Mouse (Mus musculus) splenic B cell, adult 2 months (primary cell): ENCODE data around the gene Taf1a.
A peak's percentile ranks its signal among the peaks of the same experiment; 100 is the strongest.
"Not testable (repeated sequence)": the region's sequence is repeated elsewhere in the genome, so short reads cannot be mapped to it uniquely, and the experiment has no call there.

Source experiments
- DNase-seq: peaks from one replicate; pipeline ENCODE4 v3.0.0-alpha.2; 2011; ENCODE audit warnings: low read depth, low spot score
- H3K27me3 ChIP-seq: 2 replicates; pipeline ENCODE4 v1.6.1; 2012; ENCODE audit warnings: mild to moderate bottlenecking, low read length, moderate library complexity, mixed read lengths; ENCODE audit not compliant: control insufficient read depth, poor library complexity, insufficient read depth, severe bottlenecking
- H3K36me3 ChIP-seq: 2 replicates; pipeline ENCODE4 v1.6.1; 2012; ENCODE audit warnings: mild to moderate bottlenecking, low read length, moderate library complexity, mixed read lengths; ENCODE audit not compliant: control insufficient read depth, poor library complexity, insufficient read depth, severe bottlenecking

The Taf1a gene

GRCm38 (mm10) chr1:183377045-183377444 is 11.7 kb upstream of the Taf1a start:
- no peaks in the 10 kb centered on the region for H3K36me3 ChIP-seq
- H3K27me3 ChIP-seq = no peaks in the 10 kb centered on the region
- DNase-seq = no peak

- H3K36me3 ChIP-seq = no peaks in the 10 kb centered on the region
- H3K27me3 ChIP-seq = no peaks in the 10 kb centered on the region
- DNase-seq = no peak
Observed at GRCm38 (mm10) chr1:183378321-183378941, 10.3 kb upstream of the Taf1a start.

- DNase-seq, H3K27me3 ChIP-seq, H3K36me3 ChIP-seq: not testable (repeated sequence)
Observed at GRCm38 (mm10) chr1:183379376-183379775, 9.4 kb upstream of the Taf1a start.

- no peaks in the 10 kb centered on the region for H3K27me3 ChIP-seq
- no peaks in the 10 kb centered on the region for H3K36me3 ChIP-seq
- no peak for DNase-seq
Observed at GRCm38 (mm10) chr1:183381816-183382215, 7.0 kb upstream of the Taf1a start.

- no peaks in the 10 kb centered on the region for H3K36me3 ChIP-seq
- H3K27me3 ChIP-seq = no peaks in the 10 kb centered on the region
- no peak for DNase-seq
Observed at GRCm38 (mm10) chr1:183382621-183383020, 6.2 kb upstream of the Taf1a start.

GRCm38 (mm10) chr1:183387421-183387820 is 1.4 kb upstream of the Taf1a start:
- DNase-seq, H3K36me3 ChIP-seq, H3K27me3 ChIP-seq: not testable (repeated sequence)

GRCm38 (mm10) chr1:183403396-183403795 is 14.6 kb downstream of the Taf1a start:
- no peaks in the 10 kb centered on the region for H3K27me3 ChIP-seq
- peaks cover 21% of the 10 kb centered on the region for H3K36me3 ChIP-seq

GRCm38 (mm10) chr1:183414081-183414727 is 25.4 kb downstream of the Taf1a start:
- H3K27me3 ChIP-seq = no peaks in the 10 kb centered on the region
- no peak for DNase-seq
- no peaks in the 10 kb centered on the region; the same call in 1 of the 2 replicates for H3K36me3 ChIP-seq

More at GRCm38 (mm10) chr1:183403396-183403795, 14.6 kb downstream of the Taf1a start:
- DNase-seq = no peak

- no peak for DNase-seq
- no peaks in the 10 kb centered on the region for H3K36me3 ChIP-seq
Observed at GRCm38 (mm10) chr1:183417873-183418272, 29.1 kb downstream of the Taf1a start, which contains the start of gene Hhipl2. Gene Hhipl2, plus strand, starts transcription at chr1:183418215.

GRCm38 (mm10) chr1:183419741-183420140 is 31.0 kb downstream of the Taf1a start:
- DNase-seq = no peak
- no peaks in the 10 kb centered on the region for H3K27me3 ChIP-seq
- H3K36me3 ChIP-seq = no peaks in the 10 kb centered on the region

More at GRCm38 (mm10) chr1:183417873-183418272, 29.1 kb downstream of the Taf1a start, which contains the start of gene Hhipl2:
- no peaks in the 10 kb centered on the region for H3K27me3 ChIP-seq

GRCm38 (mm10) chr1:183420296-183420695 is 31.5 kb downstream of the Taf1a start:
- H3K36me3 ChIP-seq = no peaks in the 10 kb centered on the region
- no peak for DNase-seq
- no peaks in the 10 kb centered on the region for H3K27me3 ChIP-seq

- Histone ChIP-seq H3K36me3 (no peaks in the 10 kb centered on the region), H3K27me3 (no peaks in the 10 kb centered on the region)
- DNase-seq = no peak
Observed at GRCm38 (mm10) chr1:183424100-183424499, 35.3 kb downstream of the Taf1a start.

GRCm38 (mm10) chr1:183434918-183435317 is 46.1 kb downstream of the Taf1a start:
- Histone ChIP-seq H3K36me3 (no peaks in the 10 kb centered on the region), H3K27me3 (no peaks in the 10 kb centered on the region)
- no peak for DNase-seq

- no peaks in the 10 kb centered on the region for H3K27me3 ChIP-seq
- H3K36me3 ChIP-seq = no peaks in the 10 kb centered on the region
- DNase-seq = peak; percentile 32
Observed at GRCm38 (mm10) chr1:183439036-183439435, 50.3 kb downstream of the Taf1a start.

GRCm38 (mm10) chr1:183442015-183442774 is 53.4 kb downstream of the Taf1a start:
- no peaks in the 10 kb centered on the region for H3K36me3 ChIP-seq
- peak; percentile 86 for DNase-seq

More at GRCm38 (mm10) chr1:183442015-183442774, 53.4 kb downstream of the Taf1a start:
- no peaks in the 10 kb centered on the region for H3K27me3 ChIP-seq
